Mouse (Mus musculus): Measurements from ENCODE around the gene Pipox. TPM values are rescaled to one million over a fixed set of nuclear protein-coding genes. Genes with fewer than 3 reads are reported as not detected.

The Pipox gene
- polyA plus RNA-seq, 1 experiment from 2014 or later = 45.7 TPM

GRCm38 (mm10) chr11:77837856-77838255, 56.0 kb downstream of the Pipox start:
- peaks cover 87% of the 10 kb centered on the region for H3K36me3 ChIP-seq (ENCODE audit: control insufficient read depth, insufficient read depth)
- no peak overlapping the region for H3K9ac ChIP-seq (ENCODE audit: low read depth, low read length)
- TF ChIP-seq CTCF (IDR thresholded peaks at IDR 0.05; ENCODE audit: low read depth) = no peak
- no peaks in the 10 kb centered on the region for H3K4me1 ChIP-seq (replicated peaks; ENCODE audit: control insufficient read depth, insufficient read depth, low read length)
- WGBS = 82% methylated on average over 5 of the region's 5 CpGs
- H3K4me2 ChIP-seq (replicated peaks; ENCODE audit: low read depth) = no peak overlapping the region
- no peaks in the 10 kb centered on the region for H3K27me3 ChIP-seq (replicated peaks; ENCODE audit: control insufficient read depth, insufficient read depth, low read length)
- ATAC-seq = no peak
- H3K9me3 ChIP-seq (ENCODE audit: control insufficient read depth) = no peaks in the 10 kb centered on the region
- H3K27ac ChIP-seq (ENCODE audit: low read depth, low read length) = no peak overlapping the region
- no peak overlapping the region for H3K4me3 ChIP-seq (ENCODE audit: low read depth, low read length)

GRCm38 (mm10) chr11:77836751-77837150, 57.1 kb downstream of the Pipox start:
- no peaks in the 10 kb centered on the region for H3K27me3 ChIP-seq (replicated peaks; ENCODE audit: control insufficient read depth, insufficient read depth, low read length)
- no peak overlapping the region for H3K4me3 ChIP-seq (ENCODE audit: low read depth, low read length)
- TF ChIP-seq CTCF (IDR thresholded peaks at IDR 0.05; ENCODE audit: low read depth) = no peak
- peak; percentile 48; the same call in 1 of the 2 replicates for ATAC-seq
- no peak overlapping the region for H3K4me2 ChIP-seq (replicated peaks; ENCODE audit: low read depth)
- no peaks in the 10 kb centered on the region for H3K9me3 ChIP-seq (ENCODE audit: control insufficient read depth)
- H3K9ac ChIP-seq (ENCODE audit: low read depth, low read length) = no peak overlapping the region
- WGBS = 39% methylated on average over 4 of the region's 4 CpGs
- peaks cover 84% of the 10 kb centered on the region for H3K36me3 ChIP-seq (ENCODE audit: control insufficient read depth, insufficient read depth)
- peak overlapping the region; percentile 66 for H3K27ac ChIP-seq (ENCODE audit: low read depth, low read length)
- H3K4me1 ChIP-seq (replicated peaks; ENCODE audit: control insufficient read depth, insufficient read depth, low read length) = no peaks in the 10 kb centered on the region

- Histone ChIP-seq H3K4me2 (replicated peaks; ENCODE audit: low read depth) (no peak overlapping the region), H3K9ac (ENCODE audit: low read depth, low read length) (no peak overlapping the region), H3K27ac (ENCODE audit: low read depth, low read length) (peak overlapping the region; percentile 66), H3K4me1 (replicated peaks; ENCODE audit: control insufficient read depth, insufficient read depth, low read length) (no peaks in the 10 kb centered on the region), H3K9me3 (ENCODE audit: control insufficient read depth) (no peaks in the 10 kb centered on the region), H3K27me3 (replicated peaks; ENCODE audit: control insufficient read depth, insufficient read depth, low read length) (no peaks in the 10 kb centered on the region), H3K4me3 (ENCODE audit: low read depth, low read length) (no peak overlapping the region), H3K36me3 (ENCODE audit: control insufficient read depth, insufficient read depth) (peaks cover 80% of the 10 kb centered on the region)
- no peak for TF ChIP-seq CTCF (IDR thresholded peaks at IDR 0.05; ENCODE audit: low read depth)
- 81% methylated on average over 5 of the region's 5 CpGs for WGBS
- ATAC-seq = no peak
Observed at GRCm38 (mm10) chr11:77836290-77836689, 57.6 kb downstream of the Pipox start.

- H3K9me3 ChIP-seq (ENCODE audit: control insufficient read depth) = no peaks in the 10 kb centered on the region
- ATAC-seq = no peak
- no peak overlapping the region for H3K4me3 ChIP-seq (ENCODE audit: low read depth, low read length)
- H3K4me1 ChIP-seq (replicated peaks; ENCODE audit: control insufficient read depth, insufficient read depth, low read length) = no peaks in the 10 kb centered on the region
- H3K36me3 ChIP-seq (ENCODE audit: control insufficient read depth, insufficient read depth) = peaks cover 77% of the 10 kb centered on the region
- no peak overlapping the region for H3K4me2 ChIP-seq (replicated peaks; ENCODE audit: low read depth)
- 90% methylated on average over 3 of the region's 3 CpGs for WGBS
- H3K27me3 ChIP-seq (replicated peaks; ENCODE audit: control insufficient read depth, insufficient read depth, low read length) = no peaks in the 10 kb centered on the region
- no peak overlapping the region for H3K9ac ChIP-seq (ENCODE audit: low read depth, low read length)
- H3K27ac ChIP-seq (ENCODE audit: low read depth, low read length) = no peak overlapping the region
- peak; percentile 65 for TF ChIP-seq CTCF (IDR thresholded peaks at IDR 0.05; ENCODE audit: low read depth)
Observed at GRCm38 (mm10) chr11:77835109-77835508, 58.8 kb downstream of the Pipox start.

- Histone ChIP-seq H3K27ac (ENCODE audit: low read depth, low read length) (no peak overlapping the region), H3K4me2 (replicated peaks; ENCODE audit: low read depth) (no peak overlapping the region), H3K27me3 (replicated peaks; ENCODE audit: control insufficient read depth, insufficient read depth, low read length) (no peaks in the 10 kb centered on the region), H3K9ac (ENCODE audit: low read depth, low read length) (no peak overlapping the region), H3K4me1 (replicated peaks; ENCODE audit: control insufficient read depth, insufficient read depth, low read length) (no peaks in the 10 kb centered on the region), H3K9me3 (ENCODE audit: control insufficient read depth) (no peaks in the 10 kb centered on the region), H3K4me3 (ENCODE audit: low read depth, low read length) (no peak overlapping the region), H3K36me3 (ENCODE audit: control insufficient read depth, insufficient read depth) (peaks cover 84% of the 10 kb centered on the region)
- no peak for TF ChIP-seq CTCF (IDR thresholded peaks at IDR 0.05; ENCODE audit: low read depth)
- ATAC-seq = no peak
- 82% methylated on average over 4 of the region's 4 CpGs for WGBS
Observed at GRCm38 (mm10) chr11:77832541-77832940, 61.4 kb downstream of the Pipox start.

- Histone ChIP-seq H3K4me3 (ENCODE audit: low read depth, low read length) (no peak overlapping the region), H3K4me2 (replicated peaks; ENCODE audit: low read depth) (no peak overlapping the region), H3K9ac (ENCODE audit: low read depth, low read length) (no peak overlapping the region), H3K27ac (ENCODE audit: low read depth, low read length) (no peak overlapping the region), H3K27me3 (replicated peaks; ENCODE audit: control insufficient read depth, insufficient read depth, low read length) (no peaks in the 10 kb centered on the region), H3K36me3 (ENCODE audit: control insufficient read depth, insufficient read depth) (peaks cover 78% of the 10 kb centered on the region), H3K4me1 (replicated peaks; ENCODE audit: control insufficient read depth, insufficient read depth, low read length) (no peaks in the 10 kb centered on the region), H3K9me3 (ENCODE audit: control insufficient read depth) (no peaks in the 10 kb centered on the region)
- 80% methylated on average over 7 of the region's 7 CpGs for WGBS
- ATAC-seq = no peak
- no peak for TF ChIP-seq CTCF (IDR thresholded peaks at IDR 0.05; ENCODE audit: low read depth)
Observed at GRCm38 (mm10) chr11:77830875-77831274, 63.0 kb downstream of the Pipox start.

Other genes starting within 250 kb of the Pipox start
- 4.6 and 7.2 TPM in 2 replicates for gene Nufip2, start 207.9 kb downstream of the Pipox start, polyA plus RNA-seq (2015; fragmentation: Nextera tagmentation; extraction: Ambion mirVana)
- not detected in 2 replicates for gene Cryba1, start 168.8 kb downstream of the Pipox start, polyA plus RNA-seq (2015; fragmentation: Nextera tagmentation; extraction: Ambion mirVana)
- gene Myo18a, start 130.8 kb downstream of the Pipox start, polyA plus RNA-seq (2015; fragmentation: Nextera tagmentation; extraction: Ambion mirVana) = 25.4 and 30.7 TPM in 2 replicates
- gene Gm10277, start 106.3 kb downstream of the Pipox start, polyA plus RNA-seq (2015; fragmentation: Nextera tagmentation; extraction: Ambion mirVana) = 0.53 and 0.72 TPM in 2 replicates
- 0.77 and 0.80 TPM in 2 replicates for gene Sez6, start 36.7 kb upstream of the Pipox start, polyA plus RNA-seq (2015; fragmentation: Nextera tagmentation; extraction: Ambion mirVana)
- gene Phf12, start 88.7 kb upstream of the Pipox start, polyA plus RNA-seq (2015; fragmentation: Nextera tagmentation; extraction: Ambion mirVana) = 7.2 and 8.4 TPM in 2 replicates
- 4.4 and 5.2 TPM in 2 replicates for gene Dhrs13, start 138.2 kb upstream of the Pipox start, polyA plus RNA-seq (2015; fragmentation: Nextera tagmentation; extraction: Ambion mirVana)
- gene Flot2, start 143.8 kb upstream of the Pipox start, polyA plus RNA-seq (2015; fragmentation: Nextera tagmentation; extraction: Ambion mirVana) = 23.0 and 23.3 TPM in 2 replicates
- 12.2 and 13.0 TPM in 2 replicates for gene Eral1, start 186.3 kb upstream of the Pipox start, polyA plus RNA-seq (2015; fragmentation: Nextera tagmentation; extraction: Ambion mirVana)
- gene Fam222b, start 200.6 kb upstream of the Pipox start, polyA plus RNA-seq (2015; fragmentation: Nextera tagmentation; extraction: Ambion mirVana) = 10.6 and 11.5 TPM in 2 replicates

Measured in intestine, postnatal 0 days (tissue).